Mouse (Mus musculus) kidney, embryonic 16.5 days (tissue): Measurements from ENCODE around the gene Spsb4. TPM values are rescaled to one million over a fixed set of nuclear protein-coding genes. Genes with fewer than 3 reads are reported as not detected.
A peak's percentile ranks its signal among the peaks of the same experiment; 100 is the strongest.

ENCODE experiments used
- ATAC-seq: fragments of 200-750 bp; cut with Nextera tagmentation; 2 replicates; pipeline ENCODE4 v1.8.0; 2017; ENCODE audit warnings: moderate TSS enrichment; ENCODE audit not compliant: low FRiP score, low TSS enrichment
- H3K27ac ChIP-seq: fragments of 300-500 bp; sonication (generic); 2 replicates; pipeline ENCODE4 v1.5.1; 2014; ENCODE audit warnings: low read length
- H3K27me3 ChIP-seq: fragments of 300-500 bp; sonication (generic); 2 replicates; pipeline ENCODE4 v1.6.1; 2014; ENCODE audit warnings: low read length, control low read depth, mixed read lengths; ENCODE audit not compliant: insufficient read depth
- H3K36me3 ChIP-seq: fragments of 300-500 bp; sonication (generic); 2 replicates; pipeline ENCODE4 v1.6.1; 2014; ENCODE audit warnings: low read length, control low read depth, mixed read lengths; ENCODE audit not compliant: insufficient read depth
- H3K4me1 ChIP-seq: fragments of 300-500 bp; sonication (generic); 2 replicates; pipeline ENCODE4 v1.6.1; 2014; ENCODE audit warnings: low read length, control low read depth, mixed read lengths; ENCODE audit not compliant: insufficient read depth
- H3K4me2 ChIP-seq: fragments of 300-500 bp; sonication (generic); replicated peaks from 2 replicates; pipeline ENCODE4 v1.6.1; 2014; ENCODE audit warnings: low read depth, low read length
- H3K4me3 ChIP-seq: fragments of 300-500 bp; sonication (generic); 2 replicates; pipeline ENCODE4 v1.5.1; 2014; ENCODE audit warnings: mild to moderate bottlenecking, low read length
- H3K9ac ChIP-seq: fragments of 300-500 bp; sonication (generic); replicated peaks from 2 replicates; pipeline ENCODE4 v1.6.1; 2014; ENCODE audit warnings: low read length
- H3K9me3 ChIP-seq: fragments of 300-500 bp; sonication (generic); 2 replicates; pipeline ENCODE4 v1.6.1; 2016; ENCODE audit warnings: low read length, control low read depth
- WGBS: fragments of 180-500 bp; shearing (Covaris S2); extraction: QIAGEN DNeasy Blood & Tissue Kit; methylation state at CpG from one replicate; pipeline ENCODE4 v1.1.7; 2014; 5-methylcytosine and 5-hydroxymethylcytosine counted together
- polyA plus RNA-seq: library from polyadenylated mRNA; unstranded; fragments of >200 nt; fragmentation: Nextera tagmentation; extraction: Ambion mirVana; gene quantifications from 2 replicates; pipeline ENCODE4 v1.2.1, GENCODE M21; 2015

Spsb4 gene
- 64.3 and 66.6 TPM in 2 replicates for polyA plus RNA-seq

DNA sequence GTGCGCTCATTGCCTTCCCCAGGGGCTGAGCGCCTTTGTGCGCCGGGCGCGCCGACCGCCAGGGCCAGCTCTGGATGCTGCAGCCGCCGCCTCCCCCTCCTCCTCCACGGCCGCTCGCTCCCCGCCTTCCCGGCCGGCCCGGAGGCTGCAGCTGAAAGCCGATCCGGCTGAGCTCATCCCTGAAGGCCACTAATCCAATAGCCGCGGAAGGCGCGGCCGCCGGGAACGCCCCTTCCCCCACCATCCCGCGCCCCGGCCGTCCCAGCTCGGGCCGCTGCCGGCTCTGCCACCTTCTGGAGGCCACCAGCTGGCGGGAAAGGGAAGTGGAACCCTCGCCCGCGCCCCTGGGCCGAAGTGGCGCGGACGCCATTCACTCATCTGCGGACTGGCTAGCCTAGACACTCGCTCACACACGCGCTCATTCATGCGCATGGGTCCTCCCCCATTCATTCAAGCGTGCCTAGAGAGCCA lies at the start of gene Spsb4:
TSS of gene Spsb4 (minus strand) at position 167 of the 471 bp plus-strand sequence.
- Histone ChIP-seq H3K9ac (peak within 1 kb of the TSS; percentile 85), H3K27me3 (peaks cover 2% of the 10 kb centered on the region; the same call in 1 of the 2 replicates), H3K36me3 (no peaks in the 10 kb centered on the region), H3K9me3 (no peaks in the 10 kb centered on the region), H3K4me2 (peak within 1 kb of the TSS; percentile 77), H3K4me1 (peaks cover 41% of the 10 kb centered on the region), H3K27ac (peak within 1 kb of the TSS; percentile 95), H3K4me3 (peak within 1 kb of the TSS; percentile 73)
- WGBS, result 1% methylated on average over 29 of the region's 47 CpGs
- peak; percentile 92 for ATAC-seq

DNA sequence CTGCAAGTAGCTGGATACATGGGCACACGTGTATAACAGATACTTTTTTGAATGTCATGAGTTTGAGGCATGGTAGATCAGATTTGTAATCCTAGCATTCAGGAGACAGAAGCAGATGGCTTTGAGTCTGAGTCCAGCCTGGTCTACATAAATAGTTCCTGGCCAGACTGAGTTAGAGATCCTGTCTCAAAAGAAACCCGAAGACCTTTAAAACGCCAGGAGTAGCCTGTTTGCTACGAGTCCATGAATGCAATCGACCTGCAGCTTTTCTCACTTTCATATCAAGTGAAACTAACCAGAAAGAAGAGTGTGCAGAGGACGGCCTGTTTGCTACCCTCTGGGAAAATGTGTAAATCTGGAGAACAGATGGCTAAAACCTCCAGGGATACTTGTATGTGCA lies 49.1 kb upstream of the Spsb4 start:
- no peak for ATAC-seq
- H3K4me3 ChIP-seq, result no peak overlapping the region
- no peak overlapping the region for H3K4me2 ChIP-seq
- H3K36me3 ChIP-seq, result peaks cover 4% of the 10 kb centered on the region; the same call in 1 of the 2 replicates
- 87% methylated on average over 6 of the region's 6 CpGs for WGBS
- H3K27me3 ChIP-seq, result no peaks in the 10 kb centered on the region
- no peak overlapping the region for H3K27ac ChIP-seq
- H3K9ac ChIP-seq, result no peak overlapping the region
- H3K9me3 ChIP-seq, result no peaks in the 10 kb centered on the region
- H3K4me1 ChIP-seq, result no peaks in the 10 kb centered on the region

DNA sequence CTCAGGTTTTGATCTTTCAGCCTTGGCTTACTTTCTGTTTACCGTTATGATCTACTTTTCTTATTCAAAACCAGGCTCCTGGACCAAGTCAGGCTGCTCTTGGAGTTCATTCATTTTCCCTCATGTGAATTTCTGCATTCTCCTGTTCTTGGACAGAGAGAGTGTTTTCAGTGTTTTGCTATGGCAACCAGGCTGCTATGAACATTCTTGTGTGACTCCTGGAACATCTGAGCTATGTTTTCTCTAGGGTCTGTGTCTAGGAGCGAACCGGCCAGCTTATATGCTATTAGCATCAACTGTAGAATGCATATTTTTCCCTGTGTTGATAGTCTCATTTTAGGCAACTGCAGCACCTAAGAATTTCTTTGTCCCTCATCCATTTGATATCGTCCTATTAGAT lies 47.2 kb upstream of the Spsb4 start:
- Histone ChIP-seq H3K4me1 (no peaks in the 10 kb centered on the region), H3K36me3 (peaks cover 4% of the 10 kb centered on the region; the same call in 1 of the 2 replicates), H3K9me3 (no peaks in the 10 kb centered on the region), H3K27me3 (no peaks in the 10 kb centered on the region), H3K4me3 (no peak overlapping the region), H3K27ac (no peak overlapping the region), H3K4me2 (no peak overlapping the region), H3K9ac (no peak overlapping the region)
- 71% methylated on average over 4 of the region's 4 CpGs for WGBS
- ATAC-seq, result no peak

DNA sequence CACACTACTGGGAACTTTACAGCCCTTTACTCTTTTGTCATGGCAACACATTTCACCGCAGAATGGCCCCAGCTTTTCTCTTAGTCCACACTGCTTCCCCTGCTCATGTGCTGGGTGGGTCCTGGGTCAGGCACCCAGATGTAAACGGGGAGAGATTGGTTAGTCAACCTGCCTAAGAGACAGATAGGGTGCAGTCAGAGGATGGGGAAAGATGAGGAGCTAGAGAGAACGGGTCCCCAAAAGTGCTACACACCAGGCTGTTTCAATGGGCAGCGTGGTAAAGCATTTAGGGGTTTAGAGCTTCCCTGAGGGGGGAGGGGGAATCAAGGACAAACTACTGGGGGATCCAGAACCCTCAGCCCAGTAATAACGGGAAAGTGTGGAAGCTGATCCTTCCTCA lies 46.6 kb upstream of the Spsb4 start:
- no peaks in the 10 kb centered on the region for H3K4me1 ChIP-seq
- no peaks in the 10 kb centered on the region for H3K9me3 ChIP-seq
- H3K4me3 ChIP-seq, result no peak overlapping the region
- H3K9ac ChIP-seq, result no peak overlapping the region
- H3K27me3 ChIP-seq, result no peaks in the 10 kb centered on the region
- no peak for ATAC-seq
- no peak overlapping the region for H3K27ac ChIP-seq
- H3K4me2 ChIP-seq, result no peak overlapping the region
- peaks cover 4% of the 10 kb centered on the region; the same call in 1 of the 2 replicates for H3K36me3 ChIP-seq
- 45% methylated on average over 5 of the region's 5 CpGs for WGBS

DNA sequence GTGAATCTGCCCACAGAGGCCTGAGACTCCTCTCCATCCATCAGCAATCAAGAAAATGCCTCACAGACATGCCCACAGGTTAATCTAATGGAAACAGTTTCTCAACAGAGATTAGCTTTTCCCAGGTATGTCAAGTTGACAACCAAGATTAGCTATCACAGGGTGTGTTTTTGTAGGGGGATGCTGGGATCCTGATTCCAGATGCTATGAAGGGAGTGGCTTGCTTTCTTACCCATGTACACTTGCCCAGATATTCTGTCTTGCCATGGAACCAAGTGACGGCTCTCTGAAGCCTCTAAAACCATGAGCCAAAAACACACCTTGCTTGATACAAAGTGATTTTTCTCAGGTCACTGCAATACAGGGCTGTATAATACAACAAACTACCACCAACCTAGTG lies 45.5 kb upstream of the Spsb4 start:
- H3K9ac ChIP-seq, result no peak overlapping the region
- peaks cover 4% of the 10 kb centered on the region; the same call in 1 of the 2 replicates for H3K36me3 ChIP-seq
- no peaks in the 10 kb centered on the region for H3K27me3 ChIP-seq
- no peak overlapping the region for H3K4me3 ChIP-seq
- no peak overlapping the region for H3K4me2 ChIP-seq
- no peak for ATAC-seq
- no peaks in the 10 kb centered on the region for H3K4me1 ChIP-seq
- H3K27ac ChIP-seq, result no peak overlapping the region
- 100% methylated on average over 1 of the region's 1 CpGs for WGBS
- no peaks in the 10 kb centered on the region for H3K9me3 ChIP-seq

DNA sequence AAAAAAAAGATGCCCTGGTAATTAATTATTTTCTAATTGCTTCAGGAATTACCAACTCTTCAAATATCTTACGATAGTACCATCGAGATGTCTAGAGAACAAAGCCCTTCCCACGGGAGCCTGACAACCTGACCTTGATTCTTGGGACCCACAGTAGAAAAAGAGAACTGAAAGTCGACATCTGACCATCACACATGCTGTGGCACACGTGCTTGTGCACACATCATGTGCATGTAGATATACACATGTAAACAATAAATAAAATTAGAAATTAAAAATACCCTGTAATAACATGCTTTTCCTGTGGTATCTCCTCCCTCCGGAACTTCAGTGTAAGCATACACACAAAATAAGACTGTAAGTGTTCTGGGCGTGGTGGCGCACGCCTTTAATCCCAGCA lies 43.1 kb upstream of the Spsb4 start:
- Histone ChIP-seq H3K9me3 (no peaks in the 10 kb centered on the region), H3K4me2 (no peak overlapping the region), H3K36me3 (no peaks in the 10 kb centered on the region), H3K9ac (no peak overlapping the region), H3K4me3 (no peak overlapping the region), H3K27ac (no peak overlapping the region), H3K27me3 (no peaks in the 10 kb centered on the region), H3K4me1 (peaks cover 3% of the 10 kb centered on the region)
- no peak for ATAC-seq
- 92% methylated on average over 9 of the region's 9 CpGs for WGBS

DNA sequence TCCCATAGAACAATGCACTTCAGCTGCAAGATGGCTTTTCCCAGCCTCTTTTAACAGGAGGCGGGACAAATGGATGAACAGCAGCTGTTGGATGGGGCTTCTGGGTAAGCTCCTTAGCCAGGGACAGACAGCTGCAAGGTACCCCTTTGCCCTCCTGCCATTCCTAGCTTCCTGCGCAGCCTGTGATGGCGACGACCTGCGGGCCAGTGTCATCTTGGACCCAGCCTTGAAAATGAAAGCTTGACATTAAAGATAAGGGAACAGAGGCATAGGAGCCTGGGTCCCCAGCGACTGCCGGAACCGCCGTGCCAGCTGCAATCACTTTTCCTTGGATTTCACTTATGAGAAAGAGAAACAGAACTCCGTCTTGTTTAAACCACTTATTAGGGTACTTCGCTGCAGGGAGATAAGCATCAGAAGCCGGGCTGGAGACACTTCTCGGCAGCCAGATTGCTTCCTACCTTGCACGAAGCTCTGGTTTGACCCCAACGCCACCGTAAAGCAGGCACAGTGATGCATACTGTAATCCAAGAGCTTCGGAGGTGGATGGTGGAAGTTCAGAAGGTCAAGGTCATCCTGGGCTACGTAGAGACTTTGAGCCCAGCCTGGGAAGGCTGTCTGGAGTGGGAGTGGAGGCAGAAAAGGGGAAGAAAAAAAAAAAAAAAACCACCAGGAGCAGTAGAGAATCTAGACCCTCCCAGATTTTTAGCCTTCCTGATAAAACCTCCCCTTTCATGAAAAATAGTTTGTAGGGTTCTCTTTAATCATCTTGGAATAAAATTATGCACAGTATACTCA lies 38.1 kb upstream of the Spsb4 start:
- 0 out of 2 replicates have a peak overlapping the region, but pooled peaks have one; percentile 11 for H3K9ac ChIP-seq
- no peaks in the 10 kb centered on the region for H3K36me3 ChIP-seq
- peak overlapping the region; percentile 12 for H3K4me3 ChIP-seq
- 39% methylated on average over 18 of the region's 18 CpGs for WGBS
- peak overlapping the region; percentile 39 for H3K4me2 ChIP-seq
- peaks cover 6% of the 10 kb centered on the region for H3K4me1 ChIP-seq
- H3K9me3 ChIP-seq, result no peaks in the 10 kb centered on the region
- no peaks in the 10 kb centered on the region for H3K27me3 ChIP-seq
- no peak overlapping the region for H3K27ac ChIP-seq
- no peak; the same call in 1 of the 2 replicates for ATAC-seq

DNA sequence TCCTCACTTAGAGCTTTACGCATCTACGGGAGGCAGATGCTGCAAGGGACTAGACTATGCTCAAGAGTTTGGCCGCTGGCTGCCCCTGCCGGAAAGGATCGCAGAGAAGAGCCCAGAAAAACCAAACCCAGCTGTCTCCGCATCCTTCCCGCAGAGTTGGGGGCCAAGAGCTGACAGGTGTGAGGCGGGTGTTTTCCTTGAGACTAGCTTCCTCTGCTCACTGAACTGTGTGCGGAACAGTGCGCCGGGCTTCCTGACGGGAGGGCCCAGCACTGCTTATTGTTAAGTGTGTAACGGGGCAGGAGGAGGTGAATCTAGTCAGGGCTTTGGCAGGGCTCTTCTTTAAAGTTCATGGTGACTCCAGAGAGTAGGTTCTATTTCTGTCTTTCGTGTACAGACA lies 37.3 kb upstream of the Spsb4 start:
- 37% methylated on average over 14 of the region's 14 CpGs for WGBS
- Histone ChIP-seq H3K36me3 (no peaks in the 10 kb centered on the region), H3K9me3 (no peaks in the 10 kb centered on the region), H3K27me3 (no peaks in the 10 kb centered on the region), H3K27ac (no peak overlapping the region), H3K4me2 (no peak overlapping the region), H3K9ac (no peak overlapping the region), H3K4me1 (peaks cover 6% of the 10 kb centered on the region), H3K4me3 (no peak overlapping the region)
- no peak; the same call in 1 of the 2 replicates for ATAC-seq

DNA sequence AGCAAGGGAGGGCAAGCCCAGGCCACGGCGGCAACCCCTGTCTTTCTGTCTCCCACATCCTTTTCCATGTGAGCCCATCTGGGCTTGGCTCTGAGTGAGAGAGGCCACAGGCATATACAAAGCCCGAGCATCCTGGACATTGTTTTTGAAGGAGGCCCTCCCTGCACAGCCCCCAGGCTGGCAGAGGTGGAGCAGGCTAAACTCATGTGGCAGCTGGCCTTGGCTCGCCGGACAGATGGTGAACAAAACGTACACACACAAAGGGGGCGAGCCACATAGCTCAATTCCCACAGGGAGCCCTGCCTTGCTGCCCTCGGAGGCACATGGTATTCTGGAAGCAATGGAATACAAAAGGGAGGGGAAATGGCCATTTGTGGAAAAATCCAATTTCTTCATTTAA lies 32.5 kb upstream of the Spsb4 start:
- H3K4me3 ChIP-seq, result no peak overlapping the region
- H3K27me3 ChIP-seq, result no peaks in the 10 kb centered on the region
- no peaks in the 10 kb centered on the region for H3K4me1 ChIP-seq
- WGBS, result 51% methylated on average over 8 of the region's 8 CpGs
- no peak overlapping the region for H3K27ac ChIP-seq
- H3K9me3 ChIP-seq, result no peaks in the 10 kb centered on the region
- no peak overlapping the region for H3K9ac ChIP-seq
- H3K36me3 ChIP-seq, result no peaks in the 10 kb centered on the region
- ATAC-seq, result no peak
- H3K4me2 ChIP-seq, result no peak overlapping the region

DNA sequence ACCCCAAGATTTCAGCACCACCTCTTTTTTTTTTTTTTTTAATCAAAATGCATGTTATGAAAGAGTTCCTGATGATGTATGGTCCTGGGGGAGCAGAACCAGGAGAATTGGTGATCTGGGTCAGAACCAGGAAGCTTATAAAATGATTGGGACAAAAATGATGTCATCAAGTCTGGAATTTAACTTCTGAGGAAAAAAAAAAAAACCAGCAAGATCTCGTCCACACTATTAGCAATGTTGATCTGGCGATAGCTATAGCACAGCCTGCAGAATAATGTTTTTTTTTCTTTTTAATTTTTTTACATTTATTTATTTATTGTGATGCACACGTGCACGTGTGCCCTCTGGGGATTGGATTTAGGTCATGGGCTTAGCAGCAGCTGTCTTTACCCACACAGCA lies 27.6 kb upstream of the Spsb4 start:
- H3K4me2 ChIP-seq, result no peak overlapping the region
- H3K4me3 ChIP-seq, result no peak overlapping the region
- H3K36me3 ChIP-seq, result no peaks in the 10 kb centered on the region
- no peak for ATAC-seq
- no peaks in the 10 kb centered on the region for H3K27me3 ChIP-seq
- 91% methylated on average over 4 of the region's 4 CpGs for WGBS
- no peaks in the 10 kb centered on the region for H3K4me1 ChIP-seq
- H3K27ac ChIP-seq, result no peak overlapping the region
- H3K9me3 ChIP-seq, result no peaks in the 10 kb centered on the region
- no peak overlapping the region for H3K9ac ChIP-seq
